Mouse (Mus musculus) myocyte (in vitro differentiated cells): ENCODE results near the gene Hspa1b. TPM values are rescaled to one million over a fixed set of nuclear protein-coding genes. Genes with fewer than 3 reads are reported as not detected.
A peak's percentile ranks its signal among the peaks of the same experiment; 100 is the strongest.

Experiments
- H3K27me3 ChIP-seq: one replicate; pipeline ENCODE4 v1.6.1; 2011; ENCODE audit not compliant: control insufficient read depth, insufficient read depth, insufficient read length
- H3K36me3 ChIP-seq: one replicate; pipeline ENCODE4 v1.6.1; 2011; ENCODE audit not compliant: control insufficient read depth, insufficient read depth
- H3K4me2 ChIP-seq: one replicate; pipeline ENCODE4 v1.6.1; 2011; ENCODE audit warnings: low read depth, control low read depth
- H3K4me3 ChIP-seq: one replicate; pipeline ENCODE4 v1.5.1; 2011; ENCODE audit warnings: mild to moderate bottlenecking, control low read depth, moderate library complexity
- H3K79me2 ChIP-seq: one replicate; pipeline ENCODE4 v1.6.1; 2011; ENCODE audit not compliant: control insufficient read depth, insufficient read depth
- H3ac ChIP-seq: one replicate; pipeline ENCODE4 v1.6.1; 2011; ENCODE audit not compliant: control insufficient read depth, insufficient read length
- CEBPB ChIP-seq: IDR thresholded peaks from 2 replicates; pipeline ENCODE4 v1.6.1; 2011; ENCODE audit warnings: mild to moderate bottlenecking, moderate library complexity; ENCODE audit not compliant: poor library complexity, insufficient read depth, severe bottlenecking
- E2F4 ChIP-seq: IDR thresholded peaks from one replicate; pipeline ENCODE4 v1.6.1; 2011; ENCODE audit warnings: mild to moderate bottlenecking, control low read depth, moderate library complexity; ENCODE audit not compliant: insufficient read depth
- MAX ChIP-seq: IDR thresholded peaks from one replicate; pipeline ENCODE4 v1.6.1; 2011; ENCODE audit warnings: low read depth, mild to moderate bottlenecking, control low read depth
- MYOD1 ChIP-seq, 3 experiments: IDR thresholded peaks; one replicate each; pipeline ENCODE4 v1.6.1; 2011; ENCODE audit warnings: control low read depth in 2 of 3, low read depth in 2 of 3, mild to moderate bottlenecking in 2 of 3, moderate library complexity in 1 of 3; ENCODE audit not compliant: insufficient read length in 2 of 3, control insufficient read depth in 1 of 3
- MYOG ChIP-seq, 3 experiments: IDR thresholded peaks; one replicate each; pipeline ENCODE4 v1.6.1; 2011; ENCODE audit warnings: control low read depth in 2 of 3, low read depth in 2 of 3, mild to moderate bottlenecking in 2 of 3; ENCODE audit not compliant: insufficient read length in 2 of 3, control insufficient read depth in 1 of 3, insufficient read depth in 1 of 3
- POLR2A ChIP-seq: IDR thresholded peaks from one replicate; pipeline ENCODE4 v1.6.1; 2011; ENCODE audit warnings: low read depth, mild to moderate bottlenecking, control low read depth, moderate library complexity; ENCODE audit not compliant: insufficient read length
- POLR2AphosphoS2 ChIP-seq: IDR thresholded peaks from one replicate; pipeline ENCODE4 v1.6.1; 2011; ENCODE audit warnings: low read depth, control low read depth; ENCODE audit not compliant: insufficient read length
- REST ChIP-seq: IDR thresholded peaks from one replicate; pipeline ENCODE4 v1.6.1; 2011; ENCODE audit warnings: mild to moderate bottlenecking, control low read depth, moderate library complexity; ENCODE audit not compliant: insufficient read depth, insufficient read length
- SRF ChIP-seq: IDR thresholded peaks from one replicate; pipeline ENCODE4 v1.6.1; 2011; ENCODE audit warnings: low read depth; ENCODE audit not compliant: control insufficient read depth, insufficient read length
- TCF12 ChIP-seq: IDR thresholded peaks from one replicate; pipeline ENCODE4 v1.6.1; 2011; ENCODE audit warnings: mild to moderate bottlenecking, control low read depth; ENCODE audit not compliant: poor library complexity, insufficient read depth, severe bottlenecking
- TCF3 ChIP-seq: IDR thresholded peaks from one replicate; pipeline ENCODE4 v1.6.1; 2011; ENCODE audit warnings: low read depth, control low read depth; ENCODE audit not compliant: insufficient read length
- USF1 ChIP-seq: IDR thresholded peaks from one replicate; pipeline ENCODE4 v1.6.1; 2011; ENCODE audit warnings: low read depth, mild to moderate bottlenecking, control low read depth, moderate library complexity
- polyA plus RNA-seq: library from polyadenylated mRNA; unstranded; fragments of >200 nt; fragmentation: generic; extraction: Trizol; gene quantifications from one replicate; pipeline ENCODE4 v1.2.1, GENCODE M21; 2012; ENCODE audit warnings: missing spikeins

Gene Hspa1b
- polyA plus RNA-seq, 1 experiment: 7.3 TPM

DNA sequence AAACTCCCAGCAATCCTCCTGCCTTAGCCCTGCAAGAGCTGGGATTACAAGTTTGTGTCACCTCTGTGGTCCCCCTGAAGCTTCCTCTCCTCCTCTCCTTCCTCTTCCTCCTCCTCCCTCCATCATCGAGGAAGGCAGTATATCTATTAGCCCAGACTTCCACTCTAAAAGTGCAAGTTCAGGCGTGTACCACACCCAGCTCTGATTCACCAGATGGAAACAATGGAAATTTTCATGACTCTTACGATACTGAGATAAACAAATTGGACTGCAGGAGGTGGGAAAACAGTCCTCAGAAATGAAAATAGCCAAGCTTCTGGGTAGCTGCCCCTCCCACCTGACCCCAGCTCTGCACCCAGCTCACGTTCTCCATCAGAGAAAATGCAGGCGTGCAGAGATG is 6.6 kb upstream of the Hspa1b start:
- Histone ChIP-seq H3ac (no peak overlapping the region), H3K4me3 (no peak overlapping the region), H3K4me2 (peak overlapping the region; percentile 56), H3K36me3 (no peaks in the 10 kb centered on the region), H3K27me3 (no peaks in the 10 kb centered on the region), H3K79me2 (no peaks in the 10 kb centered on the region)
- TF ChIP-seq MYOG (IDR thresholded peaks at IDR 0.05; ENCODE audit: control insufficient read depth in 1 of 3, insufficient read depth in 1 of 3, insufficient read length in 2 of 3, low read depth in 2 of 3) (no peak), CEBPB (no peak), E2F4 (no peak), MYOD1 (IDR thresholded peaks at IDR 0.05; ENCODE audit: control insufficient read depth in 1 of 3, insufficient read length in 2 of 3, low read depth in 2 of 3) (no peak), SRF (no peak), REST (no peak), USF1 (no peak), POLR2AphosphoS2 (no peak), TCF12 (no peak), POLR2A (no peak), MAX (no peak), TCF3 (no peak)

DNA sequence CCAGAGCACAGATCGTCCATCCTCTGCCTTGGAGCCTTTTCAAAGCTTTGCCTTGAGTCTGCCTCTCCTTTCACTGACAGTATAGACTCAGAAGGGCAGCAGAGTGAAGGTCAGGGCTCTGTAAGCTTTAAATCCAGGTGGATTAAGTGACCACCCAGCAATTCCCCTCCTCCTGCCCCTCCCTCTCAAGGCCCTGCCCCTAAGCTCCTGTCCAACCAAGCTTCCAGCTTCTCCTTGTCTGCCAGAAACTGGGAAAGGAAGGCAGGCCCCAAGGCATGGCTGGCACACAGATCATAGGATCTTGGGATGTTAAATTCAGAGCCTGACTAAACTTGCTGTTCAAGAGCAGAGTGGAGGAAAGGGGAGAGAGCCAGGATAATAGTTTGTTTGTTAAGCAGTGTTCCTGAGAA is 5.6 kb upstream of the Hspa1b start:
- H3K4me3 ChIP-seq: no peak overlapping the region
- TF ChIP-seq REST: no peak
- TF ChIP-seq CEBPB: no peak
- no peak for TF ChIP-seq TCF12
- no peak for TF ChIP-seq MAX
- TF ChIP-seq E2F4: no peak
- TF ChIP-seq USF1: no peak
- TF ChIP-seq MYOD1 (IDR thresholded peaks at IDR 0.05; ENCODE audit: control insufficient read depth in 1 of 3, insufficient read length in 2 of 3, low read depth in 2 of 3): no peak
- TF ChIP-seq MYOG (IDR thresholded peaks at IDR 0.05; ENCODE audit: control insufficient read depth in 1 of 3, insufficient read depth in 1 of 3, insufficient read length in 2 of 3, low read depth in 2 of 3): no peak
- TF ChIP-seq POLR2A: no peak
- H3K27me3 ChIP-seq: no peaks in the 10 kb centered on the region
- no peaks in the 10 kb centered on the region for H3K36me3 ChIP-seq
- no peak overlapping the region for H3ac ChIP-seq
- H3K4me2 ChIP-seq: no peak overlapping the region
- H3K79me2 ChIP-seq: no peaks in the 10 kb centered on the region

DNA sequence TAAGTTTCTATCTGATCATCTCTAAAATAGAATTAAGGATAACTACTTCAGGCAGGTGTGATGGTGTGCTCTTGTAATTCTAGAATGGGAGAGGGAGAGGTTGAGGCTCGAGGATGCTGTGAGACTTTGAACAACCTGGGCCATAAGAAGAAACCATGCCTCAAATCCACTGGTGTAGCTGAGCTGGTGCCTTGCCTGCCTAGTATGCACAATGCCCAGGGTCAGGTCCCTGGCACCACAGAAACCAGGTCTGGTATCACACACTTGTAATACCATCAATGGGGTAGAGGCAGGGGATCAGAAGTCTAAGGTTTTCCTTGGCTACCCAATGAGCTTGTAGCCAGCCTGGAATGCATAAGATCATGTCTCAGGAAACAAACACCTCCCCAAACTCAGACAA is 3.8 kb upstream of the Hspa1b start:
- TF ChIP-seq TCF3 (no peak), CEBPB (no peak), MYOD1 (IDR thresholded peaks at IDR 0.05; ENCODE audit: control insufficient read depth in 1 of 3, insufficient read length in 2 of 3, low read depth in 2 of 3) (no peak), MAX (no peak)
- H3K36me3 ChIP-seq: no peaks in the 10 kb centered on the region
- no peak overlapping the region for H3ac ChIP-seq
- no peak overlapping the region for H3K4me3 ChIP-seq
- no peaks in the 10 kb centered on the region for H3K27me3 ChIP-seq
- H3K4me2 ChIP-seq: no peak overlapping the region
- no peaks in the 10 kb centered on the region for H3K79me2 ChIP-seq

DNA sequence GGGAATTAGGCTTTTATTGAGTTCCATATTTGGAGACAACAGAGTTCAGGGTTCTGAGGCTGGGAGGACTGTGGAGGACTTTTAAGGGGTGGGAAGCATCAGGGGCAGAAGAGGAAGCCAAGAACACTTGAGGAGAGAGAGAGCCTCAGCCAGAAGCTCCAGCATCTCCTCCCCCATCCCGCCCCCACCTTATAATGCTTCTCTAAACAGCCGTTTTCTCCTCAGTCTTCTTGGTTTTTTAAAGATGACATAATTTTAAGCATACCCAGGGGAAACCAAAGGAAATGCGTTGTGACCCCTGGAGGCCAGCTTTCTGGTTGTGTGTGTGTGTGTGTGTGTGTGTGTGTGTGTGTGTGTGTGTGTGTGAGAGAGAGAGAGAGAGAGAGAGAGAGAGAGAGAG is 3.1 kb upstream of the Hspa1b start:
- no peaks in the 10 kb centered on the region for H3K36me3 ChIP-seq
- no peaks in the 10 kb centered on the region for H3K79me2 ChIP-seq
- no peak overlapping the region for H3K4me3 ChIP-seq
- H3K4me2 ChIP-seq: peak overlapping the region; percentile 27
- no peak overlapping the region for H3ac ChIP-seq
- no peak for TF ChIP-seq MYOG (IDR thresholded peaks at IDR 0.05; ENCODE audit: control insufficient read depth in 1 of 3, insufficient read depth in 1 of 3, insufficient read length in 2 of 3, low read depth in 2 of 3)
- no peak for TF ChIP-seq TCF3
- no peak for TF ChIP-seq POLR2AphosphoS2
- TF ChIP-seq MAX: no peak
- TF ChIP-seq MYOD1 (IDR thresholded peaks at IDR 0.05; ENCODE audit: control insufficient read depth in 1 of 3, insufficient read length in 2 of 3, low read depth in 2 of 3): no peak
- TF ChIP-seq CEBPB: no peak
- TF ChIP-seq TCF12: no peak
- no peak for TF ChIP-seq SRF
- no peak for TF ChIP-seq POLR2A
- no peak for TF ChIP-seq USF1
- no peak for TF ChIP-seq E2F4
- no peak for TF ChIP-seq REST
- no peaks in the 10 kb centered on the region for H3K27me3 ChIP-seq

DNA sequence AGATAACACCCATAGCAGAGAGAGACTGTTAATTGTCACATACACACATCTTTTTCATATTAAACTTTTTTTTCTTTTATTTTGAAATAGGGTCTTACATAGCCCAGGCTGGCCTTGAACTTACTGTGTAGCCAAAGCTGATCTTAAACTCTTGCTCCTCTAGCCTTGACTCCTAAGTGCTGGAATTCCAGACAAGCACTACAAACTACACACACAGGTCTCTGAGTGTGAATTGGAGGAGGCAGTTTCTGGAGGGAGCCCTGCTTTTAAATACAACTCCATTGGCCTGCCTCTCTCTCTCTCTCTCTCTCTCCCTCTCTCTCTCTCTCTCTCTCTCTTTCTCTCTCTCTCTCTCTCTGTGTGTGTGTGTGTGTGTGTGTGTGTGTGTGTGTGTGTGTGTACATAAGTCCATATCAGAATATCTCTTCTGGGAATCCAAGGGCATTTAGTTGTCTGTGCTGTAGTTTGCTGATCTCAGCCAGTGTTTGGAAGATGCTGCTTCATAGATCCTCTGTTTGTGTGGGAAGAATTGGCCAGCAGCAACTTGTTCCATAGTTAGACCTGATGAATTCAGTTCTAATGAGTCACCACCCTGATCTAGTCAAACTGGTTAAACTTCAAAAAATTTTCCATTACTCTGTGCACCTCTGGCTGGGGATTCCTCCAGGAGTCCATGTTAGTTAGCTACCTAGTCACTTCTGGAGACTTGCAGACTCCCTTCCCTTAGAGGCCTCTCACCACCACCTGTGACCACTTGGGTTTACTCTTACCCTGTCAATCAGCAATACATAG is 1.9 kb upstream of the Hspa1b start:
- H3K79me2 ChIP-seq: no peaks in the 10 kb centered on the region
- peak overlapping the region; percentile 40 for H3K4me3 ChIP-seq
- no peak for TF ChIP-seq E2F4
- no peak for TF ChIP-seq CEBPB
- TF ChIP-seq POLR2AphosphoS2: no peak
- TF ChIP-seq MYOG (IDR thresholded peaks at IDR 0.05; ENCODE audit: control insufficient read depth in 1 of 3, insufficient read depth in 1 of 3, insufficient read length in 2 of 3, low read depth in 2 of 3): no peak
- no peak for TF ChIP-seq MYOD1 (IDR thresholded peaks at IDR 0.05; ENCODE audit: control insufficient read depth in 1 of 3, insufficient read length in 2 of 3, low read depth in 2 of 3)
- no peak for TF ChIP-seq SRF
- no peak for TF ChIP-seq TCF3
- TF ChIP-seq USF1: no peak
- no peak for TF ChIP-seq POLR2A
- no peak for TF ChIP-seq TCF12
- no peak for TF ChIP-seq MAX
- TF ChIP-seq REST: no peak
- no peak overlapping the region for H3ac ChIP-seq
- H3K36me3 ChIP-seq: no peaks in the 10 kb centered on the region
- H3K27me3 ChIP-seq: no peaks in the 10 kb centered on the region
- peak overlapping the region; percentile 91 for H3K4me2 ChIP-seq
